Mouse (Mus musculus) G1E (cell line): ENCODE results near the gene Gm45808. TPM values are rescaled to one million over a fixed set of nuclear protein-coding genes. Genes with fewer than 3 reads are reported as not detected.

ENCODE experiments used
- ATAC-seq: 2 replicates; pipeline ENCODE4 v1.8.0; 2016; ENCODE audit warnings: mild to moderate bottlenecking; ENCODE audit not compliant: insufficient number of reproducible peaks, poor library complexity, low FRiP score, severe bottlenecking; ENCODE audit errors: extremely low read depth
- DNase-seq: peaks from one replicate; pipeline ENCODE4 v3.0.0; 2012; ENCODE audit warnings: low spot score
- H3K27me3 ChIP-seq: 2 replicates; pipeline ENCODE4 v1.6.1; 2012; ENCODE audit warnings: mild to moderate bottlenecking, low read length, inconsistent platforms; ENCODE audit not compliant: insufficient read depth
- H3K36me3 ChIP-seq: replicated peaks from 2 replicates; pipeline ENCODE3; 2012; ENCODE audit warnings: mild to moderate bottlenecking, inconsistent platforms
- H3K4me1 ChIP-seq: 2 replicates; pipeline ENCODE4 v1.6.1; 2012; ENCODE audit warnings: low read depth, low read length, inconsistent platforms, mixed read lengths; ENCODE audit not compliant: insufficient read depth
- H3K4me3 ChIP-seq: 2 replicates; pipeline ENCODE4 v1.5.1; 2012; ENCODE audit warnings: low read depth, mild to moderate bottlenecking, inconsistent platforms, low read length, moderate library complexity, mixed read lengths
- H3K9me3 ChIP-seq: replicated peaks from 2 replicates; pipeline ENCODE4 v1.6.1; 2012; ENCODE audit warnings: inconsistent platforms
- CTCF ChIP-seq: IDR thresholded peaks from 2 replicates; pipeline ENCODE4 v1.5.1; 2012; ENCODE audit warnings: low read depth, low read length, inconsistent platforms, mixed read lengths
- GATA1 ChIP-seq: IDR thresholded peaks from 2 replicates; pipeline ENCODE4 v1.6.1; 2012; ENCODE audit warnings: borderline replicate concordance, low read length, inconsistent platforms, mixed read lengths
- GATA2 ChIP-seq: IDR thresholded peaks from 2 replicates; pipeline ENCODE4 v1.6.1; 2012; ENCODE audit warnings: low read depth, low read length, inconsistent platforms, borderline replicate concordance
- POLR2AphosphoS5 ChIP-seq: IDR thresholded peaks from 2 replicates; pipeline ENCODE4 v1.6.1; 2012; ENCODE audit warnings: low read depth, low read length, inconsistent platforms; ENCODE audit not compliant: insufficient replicate concordance
- TAL1 ChIP-seq: conservative IDR thresholded peaks from 2 replicates; pipeline ENCODE4 v1.6.1; 2012; ENCODE audit warnings: low read depth, low read length, inconsistent platforms, mixed read lengths
- polyA plus RNA-seq: library from polyadenylated mRNA; stranded (reverse); fragments of >175 nt; gene quantifications from 2 replicates; pipeline ENCODE4 v1.2.3, GENCODE M21; 2012
- total RNA-seq, 2 experiments: library from RNA; stranded (forward) in 1 of 2; stranded (reverse) in 1 of 2; fragments of 200-1000 nt in 1 of 2; fragments of >200 nt in 1 of 2; fragmentation: Nextera tagmentation in 1 of 2; gene quantifications; 2 replicates each; pipeline ENCODE4 v1.2.3; 2014 to 2017

Gm45808 gene
- total and polyA plus RNA-seq, 3 experiments: not detected

- peaks cover 89% of the 10 kb centered on the region for H3K36me3 ChIP-seq
- no peak for DNase-seq
- TF ChIP-seq GATA1 (no peak), TAL1 (peak; percentile 66; the same call in 1 of the 2 replicates)
- peaks cover 39% of the 10 kb centered on the region for H3K4me1 ChIP-seq
- no peak overlapping the region for H3K4me3 ChIP-seq
- no peaks in the 10 kb centered on the region for H3K9me3 ChIP-seq
- ATAC-seq: peak; percentile 78
- H3K27me3 ChIP-seq: no peaks in the 10 kb centered on the region
Observed at GRCm38 (mm10) chr7:45443526-45444420, 42.8 kb downstream of the Gm45808 start.

DNA sequence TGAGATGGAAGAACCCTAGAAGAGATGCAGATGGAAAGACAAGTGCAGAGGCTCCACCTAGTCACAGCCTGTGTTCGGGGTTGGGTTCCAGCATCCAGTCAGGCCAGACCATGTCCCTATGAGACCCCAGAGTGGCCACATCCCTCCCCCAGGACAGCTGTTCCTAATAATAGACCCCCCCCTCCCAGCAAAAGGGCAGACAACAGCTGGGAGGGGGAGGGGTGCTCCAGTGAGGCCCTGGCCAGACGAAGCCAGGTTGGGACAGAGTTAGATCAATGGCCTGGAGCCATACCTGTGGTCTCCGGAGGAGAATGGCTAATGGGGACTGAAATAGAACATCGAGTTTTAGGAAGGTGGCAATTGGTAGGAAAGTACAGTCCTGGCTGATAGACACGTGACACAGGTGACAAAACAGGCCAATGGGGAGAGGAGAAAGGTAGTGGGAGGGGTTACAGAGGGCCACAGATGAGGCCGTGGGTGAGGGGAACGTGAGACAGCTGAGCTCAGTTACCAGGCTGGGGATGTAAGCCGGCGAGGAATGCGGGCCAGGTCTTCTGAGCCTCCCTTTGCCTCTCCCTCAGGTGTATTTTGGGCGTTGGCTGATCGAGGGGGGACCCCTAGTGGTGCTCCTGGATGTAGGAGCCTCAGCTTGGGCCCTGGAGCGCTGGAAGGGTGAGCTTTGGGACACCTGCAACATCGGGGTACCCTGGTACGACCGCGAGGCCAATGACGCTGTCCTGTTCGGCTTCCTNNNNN is 48.9 kb downstream of the Gm45808 start, which contains the start of gene Ruvbl2:
Ruvbl2 (minus strand) TSS at position 576 of the 756 bp plus-strand sequence.
- ATAC-seq: no peak
- Histone ChIP-seq H3K4me1 (peaks cover 46% of the 10 kb centered on the region), H3K27me3 (no peaks in the 10 kb centered on the region), H3K4me3 (no peak within 1 kb of the TSS), H3K9me3 (no peaks in the 10 kb centered on the region), H3K36me3 (peaks cover 71% of the 10 kb centered on the region)
- DNase-seq: no peak
- no peak for TF ChIP-seq POLR2AphosphoS5
- no peak for TF ChIP-seq CTCF
- no peak for TF ChIP-seq GATA1

DNA sequence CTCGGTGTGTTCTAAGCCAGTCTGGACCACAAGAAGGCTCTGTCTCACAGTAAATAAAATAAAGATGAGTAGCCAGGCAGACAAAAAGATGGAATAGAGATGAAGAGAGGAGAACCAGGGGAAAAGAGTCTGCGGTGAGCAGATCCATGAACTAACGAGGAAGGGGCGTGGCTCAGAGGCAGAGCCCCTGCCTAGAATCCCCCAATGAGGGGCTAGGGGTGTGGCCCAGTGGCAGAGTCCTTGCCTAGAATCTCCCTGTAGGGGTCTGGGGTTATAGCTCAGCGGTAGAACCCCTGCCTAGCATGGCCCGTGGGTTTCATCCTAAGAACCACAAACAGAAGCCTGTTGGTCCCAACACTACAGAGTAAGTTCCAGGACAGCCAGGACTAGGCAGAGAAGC is 49.6 kb downstream of the Gm45808 start:
- Histone ChIP-seq H3K27me3 (no peaks in the 10 kb centered on the region), H3K4me1 (peaks cover 53% of the 10 kb centered on the region), H3K9me3 (no peaks in the 10 kb centered on the region), H3K36me3 (peaks cover 72% of the 10 kb centered on the region), H3K4me3 (no peak overlapping the region)
- no peak for ATAC-seq
- no peak for DNase-seq
- TF ChIP-seq GATA2 (no peak), CTCF (no peak), POLR2AphosphoS5 (no peak), GATA1 (no peak), TAL1 (no peak)

- Histone ChIP-seq H3K4me1 (peaks cover 59% of the 10 kb centered on the region), H3K4me3 (no peak overlapping the region), H3K36me3 (peaks cover 72% of the 10 kb centered on the region), H3K27me3 (no peaks in the 10 kb centered on the region), H3K9me3 (no peaks in the 10 kb centered on the region)
- no peak for ATAC-seq
- no peak for DNase-seq
- no peak for TF ChIP-seq TAL1
- no peak for TF ChIP-seq GATA2
- TF ChIP-seq GATA1: no peak
- no peak for TF ChIP-seq POLR2AphosphoS5
- no peak for TF ChIP-seq CTCF
Observed at GRCm38 (mm10) chr7:45436444-45436843, 50.2 kb downstream of the Gm45808 start.

- Histone ChIP-seq H3K4me3 (peak overlapping the region; percentile 73), H3K9me3 (no peaks in the 10 kb centered on the region), H3K4me1 (peaks cover 73% of the 10 kb centered on the region), H3K36me3 (peaks cover 72% of the 10 kb centered on the region), H3K27me3 (no peaks in the 10 kb centered on the region)
- TF ChIP-seq GATA1 (no peak), POLR2AphosphoS5 (no peak), GATA2 (no peak), CTCF (no peak), TAL1 (no peak)
- DNase-seq: no peak
- ATAC-seq: no peak
Observed at GRCm38 (mm10) chr7:45435038-45435437, 51.6 kb downstream of the Gm45808 start.
